Mouse (Mus musculus): ENCODE data around the gene Gbp3. TPM values are rescaled to one million over a fixed set of nuclear protein-coding genes. Genes with fewer than 3 reads are reported as not detected.
"Not testable (repeated sequence)": the region's sequence is repeated elsewhere in the genome, so short reads cannot be mapped to it uniquely, and the experiment has no call there.

The Gbp3 gene
- total RNA-seq (2015) (38.6 and 48.9 TPM in 2 replicates), total RNA-seq (2017) (68.1 and 72.0 TPM in 2 replicates)

DNA sequence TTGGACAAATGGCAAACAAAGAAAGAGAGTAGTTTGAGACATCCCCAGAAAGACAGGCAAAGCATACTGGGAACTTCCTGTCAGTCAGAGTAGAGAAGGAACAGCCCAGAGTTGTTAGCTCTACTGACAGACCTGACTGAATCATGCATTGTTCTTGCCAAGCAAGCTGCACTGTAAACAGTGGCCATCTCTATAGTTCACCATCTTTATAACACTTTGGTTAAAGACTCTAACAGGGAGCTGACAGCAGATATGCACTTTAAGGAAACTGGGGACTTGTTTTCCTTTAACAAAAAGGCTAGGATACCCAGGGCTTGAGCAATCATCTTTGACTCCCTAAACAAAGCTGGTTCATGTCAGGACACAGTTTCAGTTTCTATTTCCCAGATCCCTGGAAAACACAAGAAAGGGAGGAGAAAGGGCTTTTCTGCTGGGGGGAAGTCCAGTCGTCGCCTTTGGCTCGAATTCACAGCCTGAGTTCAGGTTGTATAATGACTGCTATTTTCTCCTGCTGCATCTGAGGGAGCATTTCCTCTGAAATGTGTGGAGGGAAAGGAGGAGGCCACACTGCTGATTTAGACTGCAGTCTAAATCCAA, at the start of gene Gbp3:
Gbp3 (plus strand) TSS at position 395 of the 597 bp plus-strand sequence.
- ATAC-seq (replicated peaks; ENCODE audit: poor library complexity): peak; percentile 7

DNA sequence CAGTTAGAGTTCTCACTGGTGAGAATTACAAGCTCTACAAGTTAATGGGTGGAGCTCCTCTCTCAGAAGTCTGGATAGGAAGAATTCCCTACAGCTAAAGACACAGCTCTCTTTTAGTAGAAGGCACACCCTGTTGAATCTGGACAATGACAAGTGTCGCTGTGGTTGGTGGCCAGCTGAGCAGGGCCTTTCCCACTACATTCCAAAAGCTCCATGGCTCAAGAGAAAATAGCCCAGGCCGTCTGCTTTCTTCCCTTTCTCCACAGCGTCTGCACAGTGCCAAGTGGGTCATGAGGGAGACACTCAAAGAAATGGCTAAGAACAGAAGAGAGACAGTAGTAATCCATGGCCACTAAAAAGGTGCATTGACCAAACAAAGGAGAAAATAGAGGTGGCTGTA, 31.7 kb upstream of the Gbp3 start:
- ATAC-seq (replicated peaks; ENCODE audit: poor library complexity): no peak

GRCm38 (mm10) chr3:142529597-142529996, 30.2 kb upstream of the Gbp3 start:
- ATAC-seq (replicated peaks; ENCODE audit: poor library complexity): peak; percentile 26

DNA sequence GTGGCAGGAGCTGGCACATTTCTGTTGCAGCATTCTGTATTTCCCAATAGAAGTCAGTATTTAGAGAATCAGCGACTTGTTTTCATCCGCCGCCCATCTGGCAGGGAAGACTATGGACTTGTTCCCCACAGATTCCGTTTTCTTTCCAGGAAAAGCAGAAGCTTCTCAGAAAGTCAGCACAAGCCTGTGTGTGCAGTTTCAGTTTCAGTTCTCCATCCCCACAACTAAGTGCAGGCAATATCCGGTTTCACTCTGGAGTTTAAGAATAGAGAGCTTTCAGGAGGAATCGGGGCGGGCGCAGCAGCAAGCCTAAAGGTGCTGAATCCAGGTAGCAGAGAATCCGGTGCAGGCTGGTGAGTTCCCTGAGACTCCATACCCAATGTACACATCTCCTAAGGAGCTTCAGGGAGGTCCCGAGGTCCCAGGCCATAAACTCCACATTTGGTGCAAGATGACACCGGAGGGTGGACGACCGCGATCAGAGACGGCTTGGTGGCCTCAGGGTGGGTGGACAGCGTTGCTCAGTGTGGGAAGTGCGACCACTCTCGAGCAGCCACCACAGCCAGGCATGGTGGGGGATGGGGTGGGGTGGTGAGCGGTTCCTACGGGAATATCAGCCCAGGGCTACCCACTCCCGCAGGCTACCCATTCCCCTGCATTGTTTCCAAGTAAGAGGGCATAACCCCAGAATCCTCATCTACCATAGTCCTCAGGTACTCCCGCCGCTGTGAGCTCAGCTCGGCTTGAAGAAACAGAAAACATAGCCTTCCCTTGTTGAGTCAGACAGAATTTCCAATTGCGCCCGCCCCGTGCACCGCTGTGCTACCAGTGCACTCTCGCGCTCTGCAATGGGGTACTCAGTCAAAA, 29.5 kb upstream of the Gbp3 start, which contains the start of gene Gbp7:
Gbp7 (plus strand) TSS at position 256 of the 867 bp plus-strand sequence.
- ATAC-seq (replicated peaks; ENCODE audit: poor library complexity): peak; percentile 85

GRCm38 (mm10) chr3:142531595-142531994, 28.2 kb upstream of the Gbp3 start:
- ATAC-seq (replicated peaks; ENCODE audit: poor library complexity): peak; percentile 30

GRCm38 (mm10) chr3:142533185-142533584, 26.6 kb upstream of the Gbp3 start:
- ATAC-seq (replicated peaks; ENCODE audit: poor library complexity): no peak

DNA sequence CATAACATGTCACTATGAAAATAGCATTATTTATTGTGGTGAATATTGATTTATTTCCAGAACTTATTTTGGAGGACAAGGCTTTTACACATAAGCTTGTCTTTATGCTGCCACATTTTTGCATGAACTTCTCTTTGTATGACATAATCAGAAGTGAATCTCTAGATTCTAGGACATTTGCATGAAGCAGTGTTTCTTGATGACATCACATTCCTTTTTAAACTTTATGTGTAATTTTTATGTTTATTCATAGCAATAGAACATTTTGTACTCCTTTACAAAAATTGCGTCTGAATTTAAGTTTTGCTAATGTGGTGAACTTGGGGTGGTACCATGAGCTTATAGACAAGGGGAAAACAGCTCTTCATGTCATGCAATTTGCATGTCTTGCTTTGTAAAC, 24.2 kb upstream of the Gbp3 start:
- ATAC-seq (replicated peaks; ENCODE audit: poor library complexity): no peak

DNA sequence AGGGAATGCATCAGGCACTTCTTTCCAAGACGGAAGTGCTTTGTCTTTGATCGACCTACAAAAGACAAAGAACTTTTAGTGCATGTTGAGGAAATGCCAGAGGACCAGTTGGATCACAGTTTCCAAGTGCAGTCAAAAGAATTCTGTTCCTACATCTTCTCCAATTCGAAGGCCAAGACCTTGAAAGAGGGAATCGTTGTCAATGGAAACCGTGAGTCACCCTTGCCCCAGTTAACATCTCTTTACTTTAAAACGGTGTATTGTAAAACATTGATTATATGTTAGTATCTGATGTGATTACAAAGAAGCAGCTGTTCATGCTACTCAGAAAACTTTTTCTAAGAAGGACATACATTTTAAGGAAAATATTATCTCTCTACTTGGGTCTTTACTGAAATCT, 18.4 kb upstream of the Gbp3 start:
- ATAC-seq (replicated peaks; ENCODE audit: poor library complexity): no peak

- not testable (repeated sequence) for ATAC-seq (replicated peaks; ENCODE audit: poor library complexity)
Measured at GRCm38 (mm10) chr3:142542776-142543175, 17.1 kb upstream of the Gbp3 start.

GRCm38 (mm10) chr3:142546690-142547089, 13.1 kb upstream of the Gbp3 start:
- ATAC-seq (replicated peaks; ENCODE audit: poor library complexity): peak; percentile 48

- no peak for ATAC-seq (replicated peaks; ENCODE audit: poor library complexity)
Measured at GRCm38 (mm10) chr3:142550052-142550676, 9.7 kb upstream of the Gbp3 start.

GRCm38 (mm10) chr3:142554601-142555000, 5.2 kb upstream of the Gbp3 start:
- no peak for ATAC-seq (replicated peaks; ENCODE audit: poor library complexity)

DNA sequence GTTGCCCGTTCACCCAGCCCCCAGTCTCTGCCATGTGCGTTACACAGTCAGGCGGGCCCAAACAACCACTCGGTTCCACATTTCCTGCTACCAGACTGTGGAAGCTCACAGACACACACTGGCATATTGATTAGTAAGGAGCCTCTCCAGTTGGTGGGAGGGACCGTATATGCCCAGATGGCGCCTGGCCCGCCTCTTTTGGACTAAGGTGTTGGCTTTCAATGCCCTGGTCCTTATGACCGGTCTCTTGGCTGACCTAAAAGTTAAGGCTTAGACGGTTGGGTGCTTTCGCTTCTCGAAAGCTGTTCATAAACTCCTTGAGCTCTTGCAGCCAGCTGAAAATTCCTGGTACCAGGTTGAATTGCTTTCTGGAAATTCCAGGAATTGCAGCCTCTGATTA, 4.2 kb upstream of the Gbp3 start:
- no peak for ATAC-seq (replicated peaks; ENCODE audit: poor library complexity)

DNA sequence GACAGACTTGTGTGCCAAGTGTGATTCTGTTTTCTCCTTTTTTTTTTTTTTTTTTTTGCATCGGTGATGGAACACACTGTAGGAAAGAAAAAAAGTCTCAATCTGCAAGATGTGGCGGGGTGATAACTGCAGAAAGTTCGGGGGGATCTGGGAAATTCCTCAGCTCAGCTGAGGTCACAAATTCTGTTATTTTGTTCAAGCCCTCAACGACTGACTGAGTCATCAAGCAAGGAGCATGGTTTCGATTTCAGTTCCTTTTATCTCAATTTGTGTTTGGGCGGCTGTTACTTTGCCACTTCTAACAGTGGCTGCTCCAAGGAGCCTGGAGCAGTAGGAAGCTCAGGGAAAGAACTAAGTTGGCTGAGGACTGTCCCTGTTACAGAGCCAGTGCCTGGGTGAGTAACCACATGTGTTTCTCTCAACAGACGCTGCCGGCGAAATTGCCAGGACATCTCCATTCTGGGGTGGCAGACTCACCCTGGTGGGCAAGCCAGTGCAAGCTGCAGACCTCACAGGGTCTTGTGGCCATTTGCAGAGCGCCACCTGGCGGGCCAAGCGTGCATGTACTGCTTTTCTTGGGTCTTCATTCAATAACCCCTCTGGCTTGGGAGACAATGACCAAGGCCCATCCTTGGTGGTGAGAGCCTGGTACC, 596 bp downstream of the Gbp3 start:
- peak; percentile 95 for ATAC-seq (replicated peaks; ENCODE audit: poor library complexity)

DNA sequence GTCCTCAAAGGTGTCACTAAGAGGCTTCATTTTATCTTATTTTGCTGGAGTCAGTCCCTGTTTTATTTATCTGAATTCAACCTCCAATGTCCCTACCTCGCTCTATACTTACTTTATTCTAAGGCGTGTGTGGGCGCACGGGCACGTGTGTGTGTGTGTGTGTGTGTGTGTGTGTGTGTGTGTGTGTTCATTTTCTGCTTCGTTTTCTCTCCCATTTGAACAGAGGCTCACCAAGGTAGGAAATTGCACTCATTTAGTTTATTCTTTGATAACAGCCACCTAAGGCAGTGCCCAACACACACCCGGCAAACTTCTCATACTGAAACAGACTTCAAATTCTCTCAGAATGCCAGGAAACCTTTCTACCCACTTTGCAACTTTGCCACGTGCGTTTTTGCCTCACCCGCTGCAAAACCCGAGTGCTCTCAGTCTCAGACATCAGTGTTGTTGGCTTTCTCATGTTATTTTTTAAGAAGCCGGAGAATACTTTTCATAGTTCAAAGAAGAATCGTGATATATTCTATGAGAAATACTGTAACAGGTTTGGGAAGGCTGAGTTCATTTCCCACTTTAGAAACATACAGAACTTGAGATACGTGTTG, 1.3 kb downstream of the Gbp3 start:
- peak; percentile 4; the same call in 1 of the 2 replicates for ATAC-seq (replicated peaks; ENCODE audit: poor library complexity)

GRCm38 (mm10) chr3:142561666-142562065, 1.8 kb downstream of the Gbp3 start:
- ATAC-seq (replicated peaks; ENCODE audit: poor library complexity): peak; percentile 26; the same call in 1 of the 2 replicates

GRCm38 (mm10) chr3:142567490-142567889, 7.7 kb downstream of the Gbp3 start:
- ATAC-seq (replicated peaks; ENCODE audit: poor library complexity): not testable (repeated sequence)

- no peak for ATAC-seq (replicated peaks; ENCODE audit: poor library complexity)
Measured at GRCm38 (mm10) chr3:142570738-142571137, 10.9 kb downstream of the Gbp3 start.

- ATAC-seq (replicated peaks; ENCODE audit: poor library complexity): peak; percentile 76
Measured at GRCm38 (mm10) chr3:142577108-142577507, 17.3 kb downstream of the Gbp3 start.

DNA sequence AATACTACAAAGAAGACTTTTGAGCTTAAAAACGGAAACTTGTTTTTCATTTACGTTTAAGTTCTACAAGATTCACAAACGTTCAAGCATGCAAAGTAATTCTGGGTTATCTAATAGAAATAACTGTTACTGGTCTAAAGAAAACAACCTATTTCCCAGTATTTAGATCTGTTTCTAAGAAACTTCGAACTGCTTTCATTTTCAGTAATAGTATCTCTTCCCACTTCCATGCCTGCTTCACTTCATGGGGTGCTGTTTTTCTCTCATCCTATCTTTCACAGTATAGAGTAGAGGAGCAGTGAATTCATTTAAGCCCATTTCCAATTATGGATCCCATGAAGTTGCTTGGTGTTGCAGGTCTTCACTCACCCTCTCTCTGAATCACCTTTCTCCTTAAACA, 18.5 kb downstream of the Gbp3 start:
- ATAC-seq (replicated peaks; ENCODE audit: poor library complexity): no peak

- no peak for ATAC-seq (replicated peaks; ENCODE audit: poor library complexity)
Measured at GRCm38 (mm10) chr3:142583067-142583466, 23.2 kb downstream of the Gbp3 start.
